In genomic region chr4:109743984-109744383, GRCm38 (mm10) we compare ENCODE assay signal across 20 mouse cellular contexts.
DNase-seq lines count a peak whose midpoint lies in the region; ATAC-seq and TF ChIP-seq lines count a peak whose summit lies in the region.
"Had no signal": no experiment of that assay in that cellular context is flagged by ENCODE, and none has a peak within 500 bp of the region (broad histone marks: within the 10 kb centered on the region; RNA-seq: fewer than 3 reads in every experiment).

No protein-coding gene starts in this region.

- no peak overlapping the region for H3K27ac ChIP-seq in kidney, postnatal 0 days
- H3K27ac ChIP-seq: embryonic facial prominence, embryonic 12.5 days; forebrain, embryonic 10.5 days; heart, embryonic 13.5 days; hindbrain, embryonic 12.5 days; kidney, embryonic 15.5 days; limb, embryonic 12.5 days; midbrain, embryonic 12.5 days; neural tube, embryonic 13.5 days had no signal

- TF ChIP-seq POLR2A in brain, embryonic 14.5 days (IDR thresholded peaks at IDR 0.05; ENCODE audit: borderline replicate concordance, extremely low read depth, insufficient read depth, insufficient read length, poor library complexity, severe bottlenecking), result no peak

- H3K9ac ChIP-seq in kidney, postnatal 0 days (ENCODE audit: low read depth, low read length), result no peak overlapping the region
- H3K9ac ChIP-seq: embryonic facial prominence, embryonic 12.5 days; heart, embryonic 13.5 days; hindbrain, embryonic 12.5 days; kidney, embryonic 15.5 days; limb, embryonic 12.5 days; midbrain, embryonic 12.5 days; neural tube, embryonic 13.5 days had no signal

- peak; percentile 14 to 44 for DNase-seq in cerebellum, postnatal 10 days
- DNase-seq in cerebellum, adult 8-10 months, result no peak
- peak; percentile 17 for DNase-seq in kidney, postnatal 0 days (ENCODE audit: low spot score)
- DNase-seq in kidney, adult 18-20 months, result no peak
- peak; percentile 15 for DNase-seq in 3T3-L1 (ENCODE audit: low read depth, low spot score)
- DNase-seq in brain, embryonic 14.5 days (ENCODE audit: low read depth), result peak; percentile 49
- no peak for DNase-seq in Muller cell, postnatal 12 days (ENCODE audit: inconsistent ontology term)
- DNase-seq in left cerebral cortex, adult 8-10 months (ENCODE audit: low spot score in 2 of 2), result no peak
- DNase-seq: adrenal gland, postnatal 25 days; cerebellum, adult 11-12 months; gastrocnemius, postnatal 10 days; lung, postnatal 10 days had no signal

- 78% methylated on average over 2 of the region's 2 CpGs for WGBS in kidney, postnatal 0 days

- TF ChIP-seq CTCF in kidney, postnatal 0 days (IDR thresholded peaks at IDR 0.05; ENCODE audit: low read depth), result peak; percentile 60
- TF ChIP-seq CTCF in brain, embryonic 14.5 days (IDR thresholded peaks at IDR 0.05; ENCODE audit: borderline replicate concordance, extremely low read depth, insufficient read depth, insufficient read length), result no peak

- no peak overlapping the region for H3K4me2 ChIP-seq in kidney, postnatal 0 days (ENCODE audit: low read length)
- H3K4me2 ChIP-seq: embryonic facial prominence, embryonic 12.5 days; heart, embryonic 13.5 days; hindbrain, embryonic 12.5 days; kidney, embryonic 15.5 days; limb, embryonic 12.5 days; midbrain, embryonic 12.5 days; neural tube, embryonic 13.5 days had no signal

- no peaks in the 10 kb centered on the region for H3K27me3 ChIP-seq in kidney, postnatal 0 days (ENCODE audit: insufficient read depth, low read length)
- H3K27me3 ChIP-seq: embryonic facial prominence, embryonic 12.5 days; heart, embryonic 13.5 days; hindbrain, embryonic 12.5 days; kidney, embryonic 15.5 days; limb, embryonic 12.5 days; midbrain, embryonic 12.5 days; neural tube, embryonic 13.5 days had no signal

- H3K9me3 ChIP-seq in kidney, postnatal 0 days (replicated peaks; ENCODE audit: low read length), result no peaks in the 10 kb centered on the region
- H3K9me3 ChIP-seq: embryonic facial prominence, embryonic 12.5 days; forebrain, embryonic 10.5 days; heart, embryonic 13.5 days; hindbrain, embryonic 12.5 days; kidney, embryonic 15.5 days; limb, embryonic 12.5 days; midbrain, embryonic 12.5 days; neural tube, embryonic 13.5 days had no signal

- H3K4me3 ChIP-seq in kidney, postnatal 0 days (replicated peaks; ENCODE audit: low read depth, low read length), result no peak overlapping the region
- H3K4me3 ChIP-seq: embryonic facial prominence, embryonic 12.5 days; forebrain, embryonic 10.5 days; heart, embryonic 13.5 days; hindbrain, embryonic 12.5 days; kidney, embryonic 15.5 days; limb, embryonic 12.5 days; midbrain, embryonic 12.5 days; neural tube, embryonic 13.5 days had no signal

- H3K36me3 ChIP-seq in kidney, postnatal 0 days (ENCODE audit: insufficient read depth, low read length), result no peaks in the 10 kb centered on the region
- H3K36me3 ChIP-seq: embryonic facial prominence, embryonic 12.5 days; hindbrain, embryonic 12.5 days; midbrain, embryonic 12.5 days; neural tube, embryonic 13.5 days had no signal

- no peaks in the 10 kb centered on the region for H3K4me1 ChIP-seq in kidney, postnatal 0 days (replicated peaks; ENCODE audit: insufficient read depth, low read length)
- H3K4me1 ChIP-seq: embryonic facial prominence, embryonic 12.5 days; forebrain, embryonic 10.5 days; heart, embryonic 13.5 days; hindbrain, embryonic 12.5 days; kidney, embryonic 15.5 days; limb, embryonic 12.5 days; midbrain, embryonic 12.5 days; neural tube, embryonic 13.5 days had no signal

- ATAC-seq in kidney, postnatal 0 days (replicated peaks; ENCODE audit: low FRiP score, low read depth), result no peak

Comparison
In these comparisons a context has a peak if more than half of its experiments do, and no peak if none do; other contexts are left out.
1. DNase-seq: peak in cerebellum, postnatal 10 days (2 of 2), kidney, postnatal 0 days (single experiment), 3T3-L1 (single experiment) and brain, embryonic 14.5 days (single experiment); none in cerebellum, adult 8-10 months (single experiment), kidney, adult 18-20 months (single experiment), Muller cell, postnatal 12 days (single experiment) and left cerebral cortex, adult 8-10 months (0 of 2).